Mouse (Mus musculus): ENCODE results near the gene Mc1r. TPM values are rescaled to one million over a fixed set of nuclear protein-coding genes. Genes with fewer than 3 reads are reported as not detected.

Mc1r gene
- under 1 TPM in 1 of 2 experiments, not detected in 1; 0.09 TPM for total RNA-seq (2021)
- long read RNA-seq = 0 reads

DNA sequence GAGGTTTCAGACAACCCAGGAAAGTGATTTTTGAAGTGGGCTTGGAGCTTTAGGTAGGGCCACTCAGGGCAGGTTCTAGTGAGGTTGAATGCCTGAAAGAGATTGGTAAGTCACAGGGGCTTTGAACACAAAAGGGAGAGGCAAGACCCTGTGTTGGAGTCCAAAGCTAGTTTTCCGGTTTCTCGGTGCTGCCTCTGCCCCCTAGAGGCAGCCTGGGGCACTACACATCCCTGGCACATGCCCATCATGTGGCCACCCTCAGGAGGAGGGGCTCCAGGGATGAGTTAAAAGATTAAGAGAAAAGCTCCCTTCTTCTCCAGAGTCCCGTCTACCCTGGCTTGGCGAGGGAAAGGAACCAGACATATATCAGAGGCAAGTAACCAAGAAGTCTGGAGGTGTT lies at the start of gene Mc1r:
TSS of gene Mc1r (plus strand) at position 322 of the 400 bp plus-strand sequence.
- DNase-seq (ENCODE audit: low spot score in 2 of 2) = peak; percentile 85 to 86

DNA sequence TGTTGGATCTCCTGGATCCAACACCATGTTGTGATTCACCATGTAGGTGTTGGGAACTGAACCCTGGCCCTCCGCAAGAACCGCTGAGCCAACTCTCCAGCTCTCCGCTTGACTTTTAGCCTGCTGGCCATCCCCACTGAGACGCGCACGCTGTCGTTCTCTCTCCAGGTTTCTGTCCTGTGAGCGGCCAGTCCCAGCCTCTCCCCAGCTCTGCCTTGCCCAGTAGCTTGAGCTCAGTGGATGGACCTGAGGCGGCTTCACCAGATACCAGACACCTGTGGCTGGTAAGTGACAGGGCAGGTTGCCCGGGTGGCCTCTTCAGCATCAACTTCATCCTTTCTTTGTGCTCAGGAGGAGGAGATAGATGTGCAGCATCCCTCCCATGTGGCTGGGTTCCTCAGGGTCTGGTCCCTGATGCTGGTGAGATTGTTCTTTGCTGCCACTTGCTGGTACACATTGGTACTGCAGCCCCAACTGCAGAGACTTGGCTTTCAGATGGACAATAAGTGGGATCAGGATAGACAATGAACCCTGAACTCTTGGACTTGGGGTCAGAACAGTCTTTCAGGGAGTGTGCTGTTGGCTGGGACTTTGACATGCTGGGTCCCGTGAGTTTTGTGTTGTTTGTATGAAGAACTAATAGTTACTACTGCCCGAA lies 45.7 kb upstream of the Mc1r start:
- peak; percentile 90 for DNase-seq (ENCODE audit: low spot score in 2 of 2)

DNA sequence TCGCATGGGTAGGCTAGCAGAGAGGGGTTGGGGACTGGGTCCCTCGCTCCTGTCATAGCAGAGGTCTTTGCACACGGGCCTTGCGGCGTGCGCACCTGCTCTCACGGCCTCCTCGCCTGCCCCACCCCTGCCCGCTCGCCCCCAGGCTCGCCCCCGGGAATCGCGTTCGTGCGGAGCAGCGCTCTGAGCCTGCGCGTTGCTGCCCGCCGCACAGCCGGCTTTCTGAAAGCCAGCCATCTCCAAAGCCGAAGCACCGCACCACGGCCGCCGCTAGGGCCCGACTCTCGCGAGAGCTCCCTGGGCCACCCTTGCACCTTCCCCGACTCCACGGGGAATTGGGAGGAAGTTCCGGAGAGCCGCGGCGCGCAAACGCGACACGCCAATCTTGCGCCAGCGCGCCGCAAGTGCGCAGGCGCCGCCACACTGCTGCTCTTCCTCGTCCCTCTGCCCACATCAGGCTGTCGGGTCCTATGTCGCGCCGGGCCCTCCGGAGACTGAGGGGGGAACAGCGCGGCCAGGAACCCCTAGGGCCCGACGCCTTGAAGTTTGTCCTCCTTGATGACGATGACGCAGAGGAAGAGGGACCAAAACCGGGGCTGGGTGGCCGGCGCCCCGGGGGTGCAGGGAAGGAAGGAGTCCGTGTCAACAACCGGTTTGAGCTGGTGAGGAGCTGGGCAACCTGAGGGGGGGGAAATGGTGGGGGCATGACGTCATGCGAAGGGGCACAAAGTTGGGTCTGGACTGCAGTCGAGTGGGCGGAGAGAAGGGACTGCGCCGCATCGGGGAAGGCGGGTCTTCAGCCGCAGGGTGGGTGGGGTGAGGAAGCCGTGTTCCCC lies 33.3 kb upstream of the Mc1r start, which contains the start of gene Tcf25:
TSS of gene Tcf25 (plus strand) at position 351 of the 836 bp plus-strand sequence.
- DNase-seq (ENCODE audit: low spot score in 2 of 2) = peak; percentile 96 to 97

DNA sequence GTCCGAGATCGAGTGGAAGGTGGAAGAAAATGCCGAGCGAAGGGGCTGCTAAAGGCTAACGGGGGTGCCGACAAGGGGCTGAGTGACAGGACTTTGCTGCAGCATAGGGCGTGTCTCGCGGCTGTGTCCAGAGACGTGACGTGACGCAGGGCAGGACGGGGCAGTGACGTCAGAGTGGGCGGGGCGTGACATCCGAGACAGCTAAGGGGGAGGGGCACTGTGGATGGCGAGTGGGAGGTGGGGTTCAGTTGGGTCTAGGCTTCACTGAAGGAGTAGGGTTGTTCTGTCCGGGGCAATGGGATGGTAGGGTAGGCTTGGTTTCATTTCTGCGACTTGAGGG lies 32.7 kb upstream of the Mc1r start:
- peak; percentile 96 for DNase-seq (ENCODE audit: low spot score in 2 of 2)

DNA sequence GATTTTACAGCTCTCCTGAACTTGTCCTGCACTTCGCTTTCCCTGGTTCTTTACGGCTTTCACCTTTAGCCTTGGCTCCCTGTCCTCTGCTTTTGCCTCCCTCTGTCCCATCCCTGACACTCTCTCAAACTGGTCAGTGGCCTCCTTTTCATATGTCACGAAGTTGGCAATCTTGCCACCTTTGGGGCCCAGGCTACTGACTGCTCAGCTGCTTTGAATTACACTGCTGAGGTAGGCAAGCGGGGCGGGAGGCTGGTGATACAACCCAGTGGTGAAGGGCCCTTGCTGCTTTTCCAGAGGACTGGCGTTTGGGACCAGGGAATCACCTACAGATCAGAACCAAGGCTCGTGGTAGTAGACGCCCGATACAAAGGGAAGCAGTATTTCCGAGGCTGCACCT lies 31.2 kb upstream of the Mc1r start:
- no peak for DNase-seq (ENCODE audit: low spot score in 2 of 2)

DNA sequence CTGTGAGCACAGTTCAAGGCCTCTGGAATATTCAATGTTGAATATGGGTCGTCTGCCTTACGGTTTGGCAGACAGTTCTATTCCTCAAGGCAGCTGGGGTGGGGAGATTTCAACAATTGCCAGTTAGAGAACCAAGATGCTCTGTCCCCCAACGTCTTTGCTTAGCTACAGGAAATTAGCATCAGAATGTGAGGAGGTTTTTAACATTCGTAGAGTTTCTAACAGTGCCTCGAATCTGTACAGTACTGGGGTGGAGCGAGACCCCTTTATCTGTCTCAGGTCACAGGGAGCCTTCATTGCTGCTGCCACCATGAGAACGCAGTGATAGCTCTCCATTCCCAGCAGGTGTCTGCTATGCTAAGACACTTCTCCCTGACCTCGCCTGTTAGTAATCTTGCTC lies 30.8 kb upstream of the Mc1r start:
- no peak for DNase-seq (ENCODE audit: low spot score in 2 of 2)

DNA sequence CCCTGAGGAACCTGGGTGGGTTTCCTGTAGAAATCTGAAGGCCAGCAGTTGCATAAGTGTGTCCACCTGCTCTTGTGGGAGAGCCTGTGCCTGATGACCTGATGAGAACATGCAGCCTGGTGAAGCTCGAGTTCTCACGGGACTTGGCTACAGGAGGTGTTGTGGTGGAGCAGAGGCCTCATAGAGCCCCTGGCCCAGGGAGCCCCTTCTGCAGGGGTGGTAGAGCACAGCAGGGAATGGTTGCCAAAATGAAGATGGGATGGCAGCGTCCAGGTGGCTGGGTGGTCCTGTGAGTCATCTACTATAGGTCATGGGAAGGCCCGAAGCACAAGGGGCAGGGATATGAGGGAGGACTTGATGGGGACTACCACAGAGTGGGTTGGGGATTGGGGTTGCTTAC lies 25.2 kb upstream of the Mc1r start:
- no peak for DNase-seq (ENCODE audit: low spot score in 2 of 2)

DNA sequence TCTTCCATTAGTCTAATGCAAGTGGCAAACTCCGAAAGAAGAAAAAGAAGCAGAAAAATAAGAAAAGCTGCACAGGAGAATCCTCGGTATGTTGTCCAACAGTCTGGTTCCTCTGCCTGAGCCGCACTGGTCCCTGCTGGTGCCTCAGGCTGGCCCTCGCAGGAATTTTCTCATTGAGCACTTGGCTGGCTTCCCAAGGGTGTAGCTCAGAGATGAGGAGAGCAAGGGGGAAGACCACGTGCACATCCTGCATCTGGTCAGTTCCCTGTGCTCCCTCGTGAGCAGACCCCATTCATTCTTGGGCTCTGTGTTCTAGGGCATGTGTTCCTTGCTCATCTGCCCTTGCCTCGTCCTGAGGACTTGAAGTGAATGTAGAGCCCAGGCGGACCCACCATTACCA lies 24.4 kb upstream of the Mc1r start:
- no peak for DNase-seq (ENCODE audit: low spot score in 2 of 2)

DNA sequence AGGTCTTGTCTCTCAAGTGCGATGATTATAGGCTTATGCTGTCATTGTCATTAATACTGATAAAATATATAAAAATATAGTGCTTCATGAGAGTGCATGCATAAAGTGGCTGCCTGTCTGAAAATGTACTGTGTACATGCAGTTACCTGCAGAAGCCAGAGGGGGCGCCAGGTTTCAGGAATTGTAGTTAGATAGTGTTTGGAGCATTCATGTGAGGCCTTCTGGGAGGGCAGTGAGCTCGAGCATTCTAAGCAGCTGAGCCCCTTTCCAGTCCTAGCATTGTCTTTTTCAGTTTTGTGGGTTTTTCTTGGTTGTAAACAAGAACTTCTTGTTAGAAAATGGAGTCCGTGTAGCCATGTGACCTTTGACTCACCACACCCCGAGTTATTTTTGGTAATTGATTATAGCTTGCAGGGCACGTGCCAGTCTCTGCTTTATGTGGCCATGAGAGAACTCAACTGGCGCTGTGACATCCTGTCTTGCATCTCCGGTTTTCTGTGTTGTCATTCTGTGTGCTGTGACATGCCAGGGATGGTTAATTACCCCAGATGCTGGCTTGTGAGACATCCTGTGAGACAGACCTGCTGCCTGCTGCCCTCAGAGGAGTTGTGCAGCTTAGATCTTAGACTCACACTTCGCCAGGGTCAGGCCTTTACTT lies 21.9 kb upstream of the Mc1r start:
- DNase-seq (ENCODE audit: low spot score in 2 of 2) = peak; percentile 64 to 65

DNA sequence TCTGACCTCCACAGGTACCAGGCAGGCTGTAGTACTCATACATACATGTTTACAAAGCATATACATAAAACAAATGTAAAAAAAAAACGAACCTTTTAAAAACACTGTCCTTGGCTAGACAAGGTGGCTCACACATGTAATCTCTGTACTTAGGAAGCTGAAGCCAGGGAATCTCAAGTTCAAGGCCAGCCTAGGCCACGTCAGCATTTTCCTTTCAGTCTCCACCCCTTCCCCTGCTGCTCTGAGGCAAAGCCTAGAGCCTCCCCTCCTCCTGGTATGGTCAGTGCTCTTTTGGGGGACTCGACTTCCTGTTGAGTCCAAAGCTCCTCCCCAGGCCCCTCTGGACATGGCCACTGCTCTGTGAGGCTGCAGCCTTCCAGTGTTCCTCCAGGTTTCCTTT lies 19.9 kb upstream of the Mc1r start:
- no peak for DNase-seq (ENCODE audit: low spot score in 2 of 2)

DNA sequence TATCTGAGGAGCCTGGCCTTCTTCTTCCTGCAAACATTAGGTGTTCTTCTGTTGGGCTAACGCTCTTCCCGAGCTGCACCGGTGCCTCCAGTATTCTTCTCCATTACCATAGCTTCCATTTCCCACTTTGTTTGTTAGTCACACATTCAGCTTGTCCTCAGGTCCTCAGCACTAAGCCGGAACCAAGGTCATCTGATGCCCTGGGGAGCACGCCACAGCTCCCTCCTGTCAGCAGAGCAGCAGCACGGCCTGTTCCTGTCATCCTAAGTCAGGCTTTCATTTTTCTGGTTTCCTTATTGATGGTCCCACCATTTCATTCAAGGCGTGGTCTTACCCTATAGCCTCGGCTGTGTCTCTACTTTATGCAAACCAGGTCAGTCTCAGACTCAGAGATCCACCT lies 19.1 kb upstream of the Mc1r start:
- DNase-seq (ENCODE audit: low spot score in 2 of 2) = no peak

DNA sequence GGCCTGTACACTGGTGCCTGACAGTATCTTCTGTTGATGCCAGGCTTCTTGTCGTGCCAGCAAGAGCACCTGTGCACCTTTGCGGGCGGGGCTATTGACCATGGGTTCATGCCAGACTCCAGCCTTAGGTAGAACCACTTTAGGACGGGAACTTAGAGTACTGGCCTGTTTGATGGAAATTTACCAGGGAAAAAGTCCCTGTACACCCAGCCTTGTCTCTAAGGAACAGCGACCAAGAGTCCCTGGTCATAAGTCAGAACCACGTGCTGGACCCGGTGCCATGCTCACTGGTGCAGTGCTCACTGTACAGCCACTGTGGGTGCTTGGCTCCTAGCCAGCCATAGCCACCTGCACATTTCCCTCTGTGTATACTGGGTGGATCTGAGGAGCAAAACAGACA lies 17.9 kb upstream of the Mc1r start:
- no peak for DNase-seq (ENCODE audit: low spot score in 2 of 2)

DNA sequence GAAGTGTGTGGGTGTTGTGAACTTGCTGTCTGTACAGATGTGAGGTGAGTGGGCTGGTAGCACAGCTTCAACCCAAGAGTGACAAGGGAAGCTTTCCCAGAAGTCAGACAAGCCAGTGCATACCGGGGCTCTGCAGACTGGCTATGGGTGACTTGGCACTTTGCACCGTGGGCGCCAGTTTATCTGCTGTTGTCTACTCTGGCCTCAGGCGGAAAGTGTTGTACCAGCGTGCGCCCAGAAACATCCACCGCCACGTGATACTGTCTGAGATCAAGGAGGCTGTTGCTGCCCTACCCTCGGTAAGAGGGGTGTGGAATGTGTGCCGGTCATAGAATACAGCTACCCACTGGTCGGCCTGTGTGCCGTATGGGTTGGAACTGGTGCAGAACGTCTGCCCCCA lies 8.6 kb upstream of the Mc1r start:
- DNase-seq (ENCODE audit: low spot score in 2 of 2) = no peak

DNA sequence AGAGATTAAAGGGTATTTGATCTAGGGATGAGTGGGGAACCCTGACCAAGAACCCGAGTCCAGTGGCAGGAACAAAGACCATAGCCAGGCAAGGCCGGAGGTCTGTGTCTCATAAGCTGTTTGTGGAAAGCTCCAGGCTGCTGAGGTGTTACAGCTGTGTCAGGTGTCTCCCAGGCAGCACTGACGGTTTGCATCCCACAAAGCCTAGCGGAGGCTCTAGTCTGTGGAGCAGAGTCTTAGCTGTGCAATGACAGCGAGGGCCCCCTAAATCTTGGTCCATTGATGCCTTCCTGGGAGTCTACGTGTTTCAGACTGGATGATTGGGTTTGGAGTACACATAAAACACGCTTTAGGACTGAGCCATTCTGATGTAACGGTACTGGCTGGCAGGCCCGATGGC lies 5.0 kb upstream of the Mc1r start:
- DNase-seq (ENCODE audit: low spot score in 2 of 2) = no peak

DNA sequence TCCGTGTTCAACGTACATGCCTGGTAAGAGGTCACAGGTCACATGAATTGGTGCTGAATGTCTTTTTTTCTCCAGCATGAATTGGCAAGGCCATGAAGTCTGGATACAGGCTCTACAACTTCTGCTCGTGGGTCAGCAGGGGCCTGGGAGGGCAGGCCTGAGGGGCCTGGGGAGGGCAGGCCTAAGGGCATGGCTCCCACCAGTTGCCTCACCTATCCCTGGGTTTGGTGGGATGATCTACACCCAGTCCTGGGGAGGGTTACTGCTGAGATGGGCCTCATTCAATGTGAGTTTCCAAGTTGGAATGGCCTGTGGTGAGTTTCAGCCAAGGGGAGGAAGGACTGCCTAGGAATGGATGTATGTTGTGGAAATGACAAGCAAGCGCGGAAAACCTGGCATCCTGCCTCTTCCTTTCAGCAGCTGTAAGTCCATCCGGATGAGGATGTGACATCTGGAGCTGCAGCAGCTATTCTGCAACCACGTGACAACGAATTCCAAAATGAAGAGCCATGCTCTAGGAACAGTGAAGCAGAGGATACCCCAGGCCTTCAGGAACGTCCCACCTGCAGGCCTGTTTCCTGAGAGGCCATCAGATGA lies 4.1 kb upstream of the Mc1r start:
- DNase-seq (ENCODE audit: low spot score in 2 of 2) = no peak

DNA sequence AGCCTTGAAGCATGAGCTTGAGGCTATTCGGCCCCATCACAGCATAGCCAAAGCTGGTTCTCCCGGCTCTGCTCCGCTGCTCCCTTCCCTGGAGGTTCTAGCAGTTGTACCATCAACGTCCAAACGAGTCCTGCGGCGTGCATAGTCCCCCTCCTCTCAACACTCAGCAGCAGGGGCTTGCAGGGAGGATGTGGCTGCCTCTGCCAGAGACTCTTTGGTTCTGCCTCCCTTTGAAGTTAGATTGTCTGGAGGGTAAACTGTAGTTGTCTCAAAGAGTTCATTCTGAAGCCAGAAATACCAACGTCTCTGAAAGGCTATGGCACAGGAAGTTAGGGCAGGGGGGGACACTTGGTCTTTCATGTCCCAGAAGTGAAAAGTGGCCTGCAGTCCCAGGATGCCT lies 2.4 kb upstream of the Mc1r start:
- DNase-seq (ENCODE audit: low spot score in 2 of 2) = no peak

DNA sequence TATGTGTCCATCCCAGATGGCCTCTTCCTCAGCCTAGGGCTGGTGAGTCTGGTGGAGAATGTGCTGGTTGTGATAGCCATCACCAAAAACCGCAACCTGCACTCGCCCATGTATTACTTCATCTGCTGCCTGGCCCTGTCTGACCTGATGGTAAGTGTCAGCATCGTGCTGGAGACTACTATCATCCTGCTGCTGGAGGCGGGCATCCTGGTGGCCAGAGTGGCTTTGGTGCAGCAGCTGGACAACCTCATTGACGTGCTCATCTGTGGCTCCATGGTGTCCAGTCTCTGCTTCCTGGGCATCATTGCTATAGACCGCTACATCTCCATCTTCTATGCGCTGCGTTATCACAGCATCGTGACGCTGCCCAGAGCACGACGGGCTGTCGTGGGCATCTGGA lies 705 bp downstream of the Mc1r start:
- no peak for DNase-seq (ENCODE audit: low spot score in 2 of 2)

DNA sequence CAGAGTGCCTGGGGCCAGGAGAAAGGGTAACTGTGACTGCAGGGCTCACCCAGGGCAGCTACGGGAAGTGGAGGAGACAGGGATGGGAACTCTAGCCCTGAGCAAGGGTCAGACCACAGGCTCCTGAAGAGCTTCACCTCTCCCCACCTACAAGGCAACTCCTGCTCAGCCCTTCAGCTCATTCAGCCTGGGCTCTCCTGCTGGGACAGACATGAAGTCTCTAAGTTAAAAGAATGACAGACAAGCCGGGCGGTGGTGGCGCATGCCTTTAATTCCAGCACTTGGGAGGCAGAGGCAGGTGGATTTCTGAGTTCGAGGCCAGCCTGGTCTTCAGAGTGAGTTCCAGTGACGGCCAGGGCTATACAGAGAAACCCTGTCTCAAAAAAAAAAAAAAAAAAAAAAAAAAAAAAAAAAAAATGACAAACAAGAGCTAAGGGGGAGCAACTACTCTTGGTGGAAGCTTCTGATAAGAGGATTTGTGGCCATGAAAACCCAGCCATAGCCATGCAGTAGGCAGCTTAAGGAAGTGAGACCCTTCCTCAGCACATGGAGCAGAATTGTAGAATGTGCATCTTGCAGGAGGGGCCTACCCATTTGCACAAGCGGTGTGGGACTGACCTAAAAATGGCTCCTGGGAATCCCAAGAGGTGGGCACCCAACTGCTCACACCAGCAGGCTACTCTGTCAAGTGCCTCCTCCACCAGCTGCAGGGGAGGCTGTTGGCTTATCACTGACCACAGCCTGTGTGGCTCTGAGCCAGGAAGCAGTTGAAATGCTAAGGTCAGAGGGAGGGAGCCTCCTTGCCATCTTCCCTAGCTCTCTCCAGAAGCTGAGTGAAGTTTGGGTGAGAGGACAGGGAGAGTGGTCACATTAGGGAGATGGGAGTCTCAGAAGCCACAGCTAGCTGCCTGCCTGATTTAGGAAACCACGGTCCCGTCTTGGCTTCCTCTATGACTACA lies 2.0 kb downstream of the Mc1r start:
- DNase-seq (ENCODE audit: low spot score in 2 of 2) = no peak

DNA sequence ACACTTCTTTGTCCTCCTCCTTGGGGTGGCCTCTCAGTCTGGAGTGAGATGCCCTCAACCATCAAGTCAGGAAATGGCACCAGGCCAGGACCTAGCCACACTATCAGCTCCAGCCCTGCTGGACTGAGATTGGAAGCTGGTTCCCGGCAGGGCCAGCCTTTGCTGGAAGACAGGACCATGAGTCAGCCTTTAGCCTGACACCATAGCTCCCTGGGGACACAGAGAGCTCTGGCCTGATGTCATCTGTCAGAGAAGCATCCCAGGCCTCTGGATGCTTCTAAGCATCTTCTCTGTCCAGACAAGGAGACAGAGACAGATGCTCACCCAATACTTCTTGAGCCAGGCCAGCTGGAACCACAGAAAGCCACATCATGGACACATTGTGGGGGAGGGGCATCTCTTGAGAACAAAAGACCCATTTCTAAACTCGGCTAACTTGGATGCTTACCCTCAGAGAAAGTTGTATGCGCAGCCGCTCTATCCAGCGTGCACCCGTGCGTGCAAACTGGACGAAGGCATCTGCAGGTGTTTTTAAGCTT lies 3.2 kb downstream of the Mc1r start:
- DNase-seq (ENCODE audit: low spot score in 2 of 2) = peak in 1 of 2 experiments; percentile 41

DNA sequence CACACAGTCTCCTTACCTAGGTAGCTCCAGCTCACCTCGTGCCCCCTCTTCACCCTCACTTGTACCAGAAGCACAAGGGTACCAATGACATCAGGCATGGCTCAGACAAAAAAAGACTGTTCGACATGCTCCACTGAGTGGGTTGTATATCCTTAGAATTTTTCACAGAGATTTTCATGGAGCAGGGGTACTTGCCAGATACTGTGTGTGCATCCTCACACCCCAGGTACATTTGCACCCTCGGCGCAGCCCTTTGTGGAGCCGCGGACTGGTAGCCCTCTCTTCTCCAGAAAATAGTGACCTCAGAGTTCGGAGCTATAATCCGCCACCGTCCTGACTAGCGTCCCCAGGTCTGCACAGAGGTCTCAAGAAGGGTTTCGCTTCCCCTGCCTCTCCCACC lies 3.9 kb downstream of the Mc1r start:
- DNase-seq (ENCODE audit: low spot score in 2 of 2) = no peak
